Mouse (Mus musculus): ENCODE measurements around the gene AK157302. TPM values are rescaled to one million over a fixed set of nuclear protein-coding genes. Genes with fewer than 3 reads are reported as not detected.
"Not testable (repeated sequence)": the region's sequence is repeated elsewhere in the genome, so short reads cannot be mapped to it uniquely, and the experiment has no call there.

AK157302 gene
- 10 to 100 TPM; 13.8 to 16.2 TPM for total RNA-seq (2021)
- long read RNA-seq, experiment 1, transcript AK157302-201 (1 exons, 1,924 nt) = major isoform, 36 of 36 reads
- long read RNA-seq, experiment 1, partial matches to known transcripts = 0 of 36 reads
- long read RNA-seq, experiment 1, other reads (novel, unspliced or antisense) = 0 of 36 reads
- long read RNA-seq, experiment 2, transcript AK157302-201 (1 exons, 1,924 nt) = major isoform, 69 of 69 reads
- long read RNA-seq, experiment 2, partial matches to known transcripts = 0 of 69 reads
- long read RNA-seq, experiment 2, other reads (novel, unspliced or antisense) = 0 of 69 reads

GRCm38 (mm10) chr13:21495080-21495479 is at the start of gene AK157302:
Gene AK157302 (plus strand): TSS chr13:21495223.
- DNase-seq (ENCODE audit: low spot score in 2 of 2) = no peak

GRCm38 (mm10) chr13:21446796-21447195 is 48.2 kb upstream of the AK157302 start:
- DNase-seq (ENCODE audit: low spot score in 2 of 2) = no peak

GRCm38 (mm10) chr13:21447856-21448614 is 47.0 kb upstream of the AK157302 start:
- DNase-seq (ENCODE audit: low spot score in 2 of 2) = no peak

- no peak for DNase-seq (ENCODE audit: low spot score in 2 of 2)
These were observed 42.0 kb upstream of the AK157302 start for GRCm38 (mm10) chr13:21453042-21453441.

GRCm38 (mm10) chr13:21453449-21453848 is 41.6 kb upstream of the AK157302 start, which contains the start of gene Zscan26:
Gene Zscan26 (minus strand): TSS chr13:21453730.
- peak; percentile 80 to 81 for DNase-seq (ENCODE audit: low spot score in 2 of 2)

GRCm38 (mm10) chr13:21454133-21454532 is 40.9 kb upstream of the AK157302 start:
- DNase-seq (ENCODE audit: low spot score in 2 of 2) = no peak

- DNase-seq (ENCODE audit: low spot score in 2 of 2) = no peak
These were observed 38.7 kb upstream of the AK157302 start for GRCm38 (mm10) chr13:21456347-21456746.

- not testable (repeated sequence) for DNase-seq (ENCODE audit: low spot score in 2 of 2)
These were observed 32.5 kb upstream of the AK157302 start for GRCm38 (mm10) chr13:21462516-21462915.

- DNase-seq (ENCODE audit: low spot score in 2 of 2) = no peak
These were observed 27.7 kb upstream of the AK157302 start for GRCm38 (mm10) chr13:21467336-21467735.

- peak; percentile 80 for DNase-seq (ENCODE audit: low spot score in 2 of 2)
These were observed 26.7 kb upstream of the AK157302 start, which contains the start of gene Nkapl for GRCm38 (mm10) chr13:21468061-21469019. Gene Nkapl (minus strand): TSS chr13:21468509.

- DNase-seq (ENCODE audit: low spot score in 2 of 2) = no peak
These were observed 25.9 kb upstream of the AK157302 start for GRCm38 (mm10) chr13:21469097-21469496.

- no peak for DNase-seq (ENCODE audit: low spot score in 2 of 2)
These were observed 22.6 kb upstream of the AK157302 start for GRCm38 (mm10) chr13:21472427-21472826.

- DNase-seq (ENCODE audit: low spot score in 2 of 2) = peak; percentile 49
These were observed 16.0 kb upstream of the AK157302 start, which contains the start of the genes Zkscan4 and Gm10065 for GRCm38 (mm10) chr13:21478759-21479670. Gene Zkscan4 (plus strand): TSS chr13:21478907. Gene Gm10065 (minus strand): TSS chr13:21479441.

- DNase-seq (ENCODE audit: low spot score in 2 of 2) = no peak
These were observed 8.1 kb upstream of the AK157302 start for GRCm38 (mm10) chr13:21486881-21487280.

- peak in 1 of 2 experiments; percentile 13 for DNase-seq (ENCODE audit: low spot score in 2 of 2)
These were observed 2.2 kb upstream of the AK157302 start for GRCm38 (mm10) chr13:21492847-21493246.

- not testable (repeated sequence) for DNase-seq (ENCODE audit: low spot score in 2 of 2)
These were observed 6.2 kb downstream of the AK157302 start, which contains the start of gene Gm11273 for GRCm38 (mm10) chr13:21501182-21501581. Gene Gm11273 (minus strand): TSS chr13:21501418.

GRCm38 (mm10) chr13:21502296-21502695 is 7.3 kb downstream of the AK157302 start:
- DNase-seq (ENCODE audit: low spot score in 2 of 2) = no peak

GRCm38 (mm10) chr13:21506221-21506649 is 11.2 kb downstream of the AK157302 start:
- DNase-seq (ENCODE audit: low spot score in 2 of 2) = peak; percentile 71 to 73

GRCm38 (mm10) chr13:21530136-21530535 is 35.1 kb downstream of the AK157302 start:
- DNase-seq (ENCODE audit: low spot score in 2 of 2) = no peak

Measured in adrenal gland, adult 18-20 months (tissue).